Mouse (Mus musculus) embryonic facial prominence, embryonic 14.5 days (tissue): ENCODE results near the gene Hoxa6. TPM values are rescaled to one million over a fixed set of nuclear protein-coding genes. Genes with fewer than 3 reads are reported as not detected.
A peak's percentile ranks its signal among the peaks of the same experiment; 100 is the strongest.

Experiments used
- ATAC-seq: fragments of 200-750 bp; cut with Nextera tagmentation; 2 replicates; pipeline ENCODE4 v1.8.0; 2017; ENCODE audit warnings: low read depth, moderate number of reproducible peaks, moderate TSS enrichment
- DNase-seq: peaks from one replicate; pipeline ENCODE4 v3.0.0-alpha.2; 2015; ENCODE audit warnings: low spot score
- H3K27ac ChIP-seq: fragments of 300-500 bp; sonication (generic); replicated peaks from 2 replicates; pipeline ENCODE4 v1.5.1; 2014; ENCODE audit warnings: low read depth, mild to moderate bottlenecking, low read length, moderate library complexity
- H3K27me3 ChIP-seq: fragments of 300-500 bp; sonication (generic); replicated peaks from 2 replicates; pipeline ENCODE4 v1.6.1; 2014; ENCODE audit warnings: low read length; ENCODE audit not compliant: control insufficient read depth, insufficient read depth
- H3K36me3 ChIP-seq: fragments of 300-500 bp; sonication (generic); 2 replicates; pipeline ENCODE4 v1.6.1; 2014; ENCODE audit warnings: low read length, mixed read lengths; ENCODE audit not compliant: control insufficient read depth, insufficient read depth
- H3K4me1 ChIP-seq: fragments of 300-500 bp; sonication (generic); 2 replicates; pipeline ENCODE4 v1.6.1; 2014; ENCODE audit warnings: antibody characterized with exemption, low read length; ENCODE audit not compliant: control insufficient read depth, insufficient read depth
- H3K4me2 ChIP-seq: fragments of 300-500 bp; sonication (generic); 2 replicates; pipeline ENCODE4 v1.6.1; 2014; ENCODE audit warnings: low read depth, mild to moderate bottlenecking, low read length, moderate library complexity, mixed read lengths
- H3K4me3 ChIP-seq: fragments of 300-500 bp; sonication (generic); 2 replicates; pipeline ENCODE4 v1.5.1; 2014; ENCODE audit warnings: low read depth, mild to moderate bottlenecking, low read length
- H3K9ac ChIP-seq: fragments of 300-500 bp; sonication (generic); 2 replicates; pipeline ENCODE4 v1.6.1; 2014; ENCODE audit warnings: low read depth, mild to moderate bottlenecking, low read length, moderate library complexity, mixed read lengths
- H3K9me3 ChIP-seq: fragments of 300-500 bp; sonication (generic); 2 replicates; pipeline ENCODE4 v1.6.1; 2016; ENCODE audit warnings: low read length; ENCODE audit not compliant: control insufficient read depth
- WGBS: fragments of 180-500 bp; shearing (Covaris S2); extraction: QIAGEN DNeasy Blood & Tissue Kit; methylation state at CpG from one replicate; pipeline ENCODE4 v1.1.7; 2014; 5-methylcytosine and 5-hydroxymethylcytosine counted together
- polyA plus RNA-seq: library from polyadenylated mRNA; unstranded; fragments of >200 nt; fragmentation: Nextera tagmentation; extraction: Ambion mirVana; gene quantifications from 2 replicates; pipeline ENCODE4 v1.2.1, GENCODE M21; 2014

Gene Hoxa6
- polyA plus RNA-seq, 1 experiment from 2014 or later: not detected

- H3K4me2 ChIP-seq: no peak overlapping the region
- ATAC-seq (no peak), DNase-seq (no peak)
- H3K9me3 ChIP-seq: no peaks in the 10 kb centered on the region
- WGBS: 1% methylated on average over 34 of the region's 36 CpGs
- peaks cover 99% of the 10 kb centered on the region for H3K27me3 ChIP-seq
- H3K27ac ChIP-seq: no peak overlapping the region
- no peak overlapping the region; the same call in 1 of the 2 replicates for H3K4me3 ChIP-seq
- no peaks in the 10 kb centered on the region for H3K36me3 ChIP-seq
- H3K4me1 ChIP-seq: peaks cover 3% of the 10 kb centered on the region; the same call in 1 of the 2 replicates
- no peak overlapping the region for H3K9ac ChIP-seq
Observed at GRCm38 (mm10) chr6:52224895-52225611, 16.5 kb upstream of the Hoxa6 start.

DNA sequence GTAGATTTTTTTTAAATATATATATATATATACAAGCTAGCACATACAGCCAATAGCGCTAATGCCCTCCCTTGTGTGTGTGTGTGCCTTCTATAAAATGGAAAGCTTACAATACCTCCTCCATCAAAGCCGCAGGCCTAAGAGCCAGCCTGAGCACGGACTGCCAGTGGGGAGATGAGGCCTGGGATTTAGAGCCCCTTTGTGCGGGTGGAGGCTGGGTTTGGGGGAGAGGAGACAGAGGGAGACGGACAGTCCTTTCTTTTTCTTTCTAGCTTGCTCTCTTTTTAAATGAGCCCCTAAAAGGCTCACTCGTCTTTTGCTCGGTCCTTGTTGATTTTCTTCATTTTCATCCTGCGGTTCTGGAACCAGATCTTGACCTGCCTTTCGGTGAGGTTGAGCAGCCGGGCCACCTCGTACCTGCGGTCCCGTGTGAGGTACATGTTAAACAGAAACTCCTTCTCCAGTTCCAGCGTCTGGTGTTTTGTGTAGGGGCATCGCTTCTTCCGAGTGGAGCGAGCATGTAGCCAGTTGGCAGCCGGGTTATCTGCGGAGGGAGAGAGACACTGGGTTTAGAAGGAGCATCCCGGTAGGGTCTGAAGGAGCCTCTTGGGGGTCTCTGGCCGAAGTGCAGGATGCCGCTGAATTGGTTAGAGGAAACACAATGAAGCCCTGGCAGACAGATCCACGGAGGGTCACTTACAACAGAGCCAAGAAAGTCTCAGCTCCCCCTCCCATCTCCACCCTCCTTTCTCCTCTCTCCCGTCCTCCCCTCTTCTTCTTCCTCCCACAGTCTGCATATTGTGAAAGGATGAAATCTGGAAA lies 15.6 kb upstream of the Hoxa6 start:
- Histone ChIP-seq H3K4me2 (no peak overlapping the region), H3K9ac (no peak overlapping the region), H3K4me3 (no peak overlapping the region), H3K36me3 (no peaks in the 10 kb centered on the region), H3K9me3 (no peaks in the 10 kb centered on the region), H3K27me3 (peaks cover 99% of the 10 kb centered on the region), H3K27ac (no peak overlapping the region), H3K4me1 (peaks cover 3% of the 10 kb centered on the region; the same call in 1 of the 2 replicates)
- DNase-seq (no peak), ATAC-seq (no peak)
- WGBS: 4% methylated on average over 24 of the region's 24 CpGs

DNA sequence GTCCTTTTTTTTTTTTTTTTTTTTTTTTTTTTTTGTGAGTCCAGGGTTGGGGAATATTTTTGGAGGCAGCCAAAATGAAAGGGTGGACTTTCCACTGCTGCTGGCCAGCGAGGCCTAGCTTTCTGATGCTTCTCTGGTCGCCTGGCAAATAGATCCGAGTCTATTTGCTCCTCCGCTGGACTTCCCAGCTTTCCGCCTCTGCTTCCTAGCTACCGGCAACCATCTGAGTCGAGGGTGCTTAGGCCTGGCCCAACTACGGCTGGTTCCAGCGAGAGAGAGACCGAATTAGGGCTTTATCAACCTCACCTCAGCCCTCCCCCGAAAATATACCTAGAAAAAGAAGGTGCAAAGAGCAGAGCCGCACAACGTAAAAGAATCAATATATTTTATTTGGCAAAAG lies 14.2 kb upstream of the Hoxa6 start:
- H3K27ac ChIP-seq: no peak overlapping the region
- peaks cover 3% of the 10 kb centered on the region; the same call in 1 of the 2 replicates for H3K4me1 ChIP-seq
- H3K4me2 ChIP-seq: no peak overlapping the region
- WGBS: 15% methylated on average over 13 of the region's 13 CpGs
- H3K36me3 ChIP-seq: no peaks in the 10 kb centered on the region
- no peaks in the 10 kb centered on the region for H3K9me3 ChIP-seq
- no peak overlapping the region for H3K4me3 ChIP-seq
- peaks cover 100% of the 10 kb centered on the region for H3K27me3 ChIP-seq
- ATAC-seq: no peak
- no peak for DNase-seq
- H3K9ac ChIP-seq: no peak overlapping the region

GRCm38 (mm10) chr6:52221993-52222685 lies 13.6 kb upstream of the Hoxa6 start:
- no peaks in the 10 kb centered on the region for H3K36me3 ChIP-seq
- H3K27me3 ChIP-seq: peaks cover 100% of the 10 kb centered on the region
- H3K4me2 ChIP-seq: peak overlapping the region; percentile 94
- no peak overlapping the region for H3K9ac ChIP-seq
- H3K4me1 ChIP-seq: peaks cover 7% of the 10 kb centered on the region; the same call in 1 of the 2 replicates
- H3K4me3 ChIP-seq: peak overlapping the region; percentile 49
- no peak overlapping the region for H3K27ac ChIP-seq
- 11% methylated on average over 21 of the region's 21 CpGs for WGBS
- DNase-seq: no peak
- 0 out of 2 replicates have a peak, but pooled peaks have one; percentile 2 for ATAC-seq
- H3K9me3 ChIP-seq: no peaks in the 10 kb centered on the region

DNA sequence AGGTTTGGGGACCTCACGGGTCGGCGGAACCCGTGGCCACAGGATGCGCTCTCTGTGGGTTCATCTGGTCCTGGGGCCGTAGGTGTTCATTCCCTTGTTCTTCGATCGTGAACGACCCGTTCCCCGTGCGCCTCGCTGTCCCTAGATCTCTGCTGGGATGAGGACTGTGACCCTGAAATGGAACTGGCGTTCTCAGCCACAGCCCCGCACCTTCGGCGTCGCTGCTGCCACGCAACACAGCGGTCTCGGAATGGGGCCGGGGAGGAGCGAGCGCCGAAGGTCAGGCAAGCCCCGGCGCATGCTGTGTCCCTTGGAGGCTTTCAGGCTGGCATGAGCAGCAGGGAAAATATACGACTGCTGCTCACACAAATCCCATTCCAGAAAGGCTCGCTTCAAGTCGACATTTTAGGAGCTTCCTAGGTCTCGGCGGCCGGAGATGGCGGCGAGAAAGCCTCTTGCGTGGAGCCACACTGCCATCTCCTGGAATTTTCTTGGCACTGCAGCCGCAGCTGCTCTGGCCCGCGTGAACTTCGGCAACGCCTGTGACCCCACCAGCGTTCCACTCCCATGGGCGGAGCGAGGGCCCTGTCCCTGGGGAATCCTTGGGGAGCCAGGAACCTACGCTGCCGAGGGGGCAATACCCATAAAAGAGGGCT lies 12.9 kb upstream of the Hoxa6 start, which contains the start of gene Hoxa7:
Gene Hoxa7 (minus strand): TSS at position 518 of the 656 bp plus-strand sequence.
- H3K9ac ChIP-seq: peak within 1 kb of the TSS; percentile 54
- ATAC-seq: peak; percentile 71
- H3K4me1 ChIP-seq: peaks cover 10% of the 10 kb centered on the region; the same call in 1 of the 2 replicates

GRCm38 (mm10) chr6:52220865-52221310 lies 12.4 kb upstream of the Hoxa6 start:
- 13% methylated on average over 12 of the region's 12 CpGs for WGBS
- no peak overlapping the region for H3K27ac ChIP-seq

More for the DNA sequence above, 12.9 kb upstream of the Hoxa6 start, which contains the start of gene Hoxa7:
- Histone ChIP-seq H3K4me3 (peak within 1 kb of the TSS; percentile 49), H3K27ac (no peak within 1 kb of the TSS), H3K4me2 (peak within 1 kb of the TSS; percentile 94), H3K9me3 (no peaks in the 10 kb centered on the region), H3K27me3 (peaks cover 100% of the 10 kb centered on the region), H3K36me3 (no peaks in the 10 kb centered on the region)
- WGBS: under 1% methylated on average over 46 of the region's 46 CpGs
- DNase-seq: peak; percentile 88

DNA sequence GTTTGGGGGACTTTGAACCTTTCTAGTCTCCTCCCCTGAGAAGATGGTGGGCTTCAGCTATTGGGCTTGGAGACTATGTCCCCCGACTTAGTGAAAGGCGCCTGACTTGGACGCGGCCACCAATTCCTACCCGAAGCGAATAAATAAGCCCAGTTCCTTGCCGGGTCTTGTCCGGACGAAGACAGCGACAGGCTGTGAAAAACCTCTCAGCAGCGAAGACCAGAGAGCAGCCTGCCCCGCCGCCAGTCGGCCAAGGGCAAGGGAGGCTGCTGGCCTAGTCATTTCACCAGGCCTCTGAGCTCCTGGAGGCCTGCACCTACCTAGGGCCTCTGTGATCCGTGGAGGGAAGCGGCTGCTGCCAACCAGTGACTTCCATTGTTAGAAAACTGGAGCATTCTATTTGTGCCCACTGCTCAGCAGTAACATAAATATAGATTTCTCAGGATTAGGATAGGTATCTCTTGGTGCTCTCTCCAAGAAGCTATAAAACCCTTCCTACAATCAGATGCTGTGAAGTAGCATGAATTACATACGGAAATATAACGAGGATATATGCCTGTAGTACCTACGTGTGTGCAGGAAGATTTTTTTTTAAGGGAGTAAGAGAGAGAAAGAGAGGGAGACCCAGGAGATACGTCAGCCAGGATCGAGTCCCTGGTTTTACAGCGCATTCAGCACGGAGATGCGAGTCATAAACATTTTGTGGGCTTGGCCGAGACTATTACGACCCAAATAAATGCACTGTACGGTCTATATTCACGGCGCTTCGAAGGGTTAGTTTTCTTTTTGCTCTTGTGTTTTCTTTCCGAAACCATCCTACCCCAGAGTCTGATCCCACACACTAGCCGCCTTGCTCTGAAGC lies 11.7 kb upstream of the Hoxa6 start:
- peaks cover 10% of the 10 kb centered on the region; the same call in 1 of the 2 replicates for H3K4me1 ChIP-seq
- H3K4me2 ChIP-seq: no peak overlapping the region
- no peaks in the 10 kb centered on the region for H3K9me3 ChIP-seq
- no peak overlapping the region for H3K27ac ChIP-seq
- 19% methylated on average over 32 of the region's 32 CpGs for WGBS
- DNase-seq (no peak), ATAC-seq (no peak)
- no peak overlapping the region for H3K9ac ChIP-seq
- H3K36me3 ChIP-seq: no peaks in the 10 kb centered on the region
- no peak overlapping the region; the same call in 1 of the 2 replicates for H3K4me3 ChIP-seq
- peaks cover 100% of the 10 kb centered on the region for H3K27me3 ChIP-seq

More at GRCm38 (mm10) chr6:52220865-52221310, 12.4 kb upstream of the Hoxa6 start:
- H3K4me1 ChIP-seq: peaks cover 10% of the 10 kb centered on the region; the same call in 1 of the 2 replicates
- no peak for ATAC-seq
- DNase-seq: no peak
- peak overlapping the region; percentile 49 for H3K4me3 ChIP-seq
- no peak overlapping the region for H3K9ac ChIP-seq
- H3K36me3 ChIP-seq: no peaks in the 10 kb centered on the region
- peak overlapping the region; percentile 94 for H3K4me2 ChIP-seq
- no peaks in the 10 kb centered on the region for H3K9me3 ChIP-seq
- H3K27me3 ChIP-seq: peaks cover 100% of the 10 kb centered on the region
